Mouse (Mus musculus) forebrain, postnatal 0 days (tissue): Measurements from ENCODE around the gene Prkar2b. TPM values are rescaled to one million over a fixed set of nuclear protein-coding genes. Genes with fewer than 3 reads are reported as not detected.

Source experiments
- ATAC-seq: fragments of 200-750 bp; cut with Nextera tagmentation; 2 replicates; pipeline ENCODE4 v1.8.0; 2017; ENCODE audit warnings: mild to moderate bottlenecking, moderate library complexity
- DNase-seq: peaks from one replicate; pipeline ENCODE4 v3.0.0-alpha.2; 2015
- H3K27ac ChIP-seq: fragments of 300-500 bp; sonication (generic); 2 replicates; pipeline ENCODE4 v1.5.1; 2014; ENCODE audit warnings: low read depth, mild to moderate bottlenecking, antibody characterized with exemption, low read length, moderate library complexity, mixed read lengths
- H3K27me3 ChIP-seq: fragments of 300-500 bp; sonication (generic); 2 replicates; pipeline ENCODE4 v1.6.1; 2014; ENCODE audit warnings: mild to moderate bottlenecking, low read length, mixed read lengths; ENCODE audit not compliant: insufficient read depth
- H3K36me3 ChIP-seq: fragments of 300-500 bp; sonication (generic); 2 replicates; pipeline ENCODE4 v1.6.1; 2014; ENCODE audit warnings: mild to moderate bottlenecking, moderate library complexity; ENCODE audit not compliant: insufficient read depth
- H3K4me1 ChIP-seq: fragments of 300-500 bp; sonication (generic); 2 replicates; pipeline ENCODE4 v1.6.1; 2014; ENCODE audit warnings: antibody characterized with exemption; ENCODE audit not compliant: insufficient read depth
- H3K4me2 ChIP-seq: fragments of 300-500 bp; sonication (generic); 2 replicates; pipeline ENCODE4 v1.6.1; 2014; ENCODE audit warnings: low read depth, mild to moderate bottlenecking, moderate library complexity
- H3K4me3 ChIP-seq: fragments of 300-500 bp; sonication (generic); 2 replicates; pipeline ENCODE4 v1.5.1; 2014; ENCODE audit warnings: low read depth, low read length, mixed read lengths
- H3K9ac ChIP-seq: fragments of 300-500 bp; sonication (generic); 2 replicates; pipeline ENCODE4 v1.6.1; 2014; ENCODE audit warnings: mild to moderate bottlenecking
- H3K9me3 ChIP-seq: fragments of 300-500 bp; sonication (generic); 2 replicates; pipeline ENCODE4 v1.6.1; 2016; ENCODE audit warnings: low read length
- CTCF ChIP-seq: sonication (generic); IDR thresholded peaks from 2 replicates; pipeline ENCODE4 v1.5.1; 2016; ENCODE audit warnings: antibody characterized with exemption, control low read depth, low read depth
- WGBS: fragments of 180-500 bp; shearing (Covaris S2); extraction: QIAGEN DNeasy Blood & Tissue Kit; methylation state at CpG from one replicate; pipeline ENCODE4 v1.1.7; 2014; 5-methylcytosine and 5-hydroxymethylcytosine counted together
- polyA plus RNA-seq: library from polyadenylated mRNA; unstranded; fragments of >200 nt; fragmentation: Nextera tagmentation; extraction: Ambion mirVana; gene quantifications from 2 replicates; pipeline ENCODE4 v1.2.1, GENCODE M21; 2015
- total RNA-seq: library from RNA; depleted of rRNA; stranded (reverse); fragments of >200 nt; gene quantifications from 2 replicates; pipeline ENCODE4 v1.2.3, GENCODE M21; 2014

Prkar2b gene
- total and polyA plus RNA-seq, 2 experiments from 2014 or later = 129 to 215 TPM

DNA sequence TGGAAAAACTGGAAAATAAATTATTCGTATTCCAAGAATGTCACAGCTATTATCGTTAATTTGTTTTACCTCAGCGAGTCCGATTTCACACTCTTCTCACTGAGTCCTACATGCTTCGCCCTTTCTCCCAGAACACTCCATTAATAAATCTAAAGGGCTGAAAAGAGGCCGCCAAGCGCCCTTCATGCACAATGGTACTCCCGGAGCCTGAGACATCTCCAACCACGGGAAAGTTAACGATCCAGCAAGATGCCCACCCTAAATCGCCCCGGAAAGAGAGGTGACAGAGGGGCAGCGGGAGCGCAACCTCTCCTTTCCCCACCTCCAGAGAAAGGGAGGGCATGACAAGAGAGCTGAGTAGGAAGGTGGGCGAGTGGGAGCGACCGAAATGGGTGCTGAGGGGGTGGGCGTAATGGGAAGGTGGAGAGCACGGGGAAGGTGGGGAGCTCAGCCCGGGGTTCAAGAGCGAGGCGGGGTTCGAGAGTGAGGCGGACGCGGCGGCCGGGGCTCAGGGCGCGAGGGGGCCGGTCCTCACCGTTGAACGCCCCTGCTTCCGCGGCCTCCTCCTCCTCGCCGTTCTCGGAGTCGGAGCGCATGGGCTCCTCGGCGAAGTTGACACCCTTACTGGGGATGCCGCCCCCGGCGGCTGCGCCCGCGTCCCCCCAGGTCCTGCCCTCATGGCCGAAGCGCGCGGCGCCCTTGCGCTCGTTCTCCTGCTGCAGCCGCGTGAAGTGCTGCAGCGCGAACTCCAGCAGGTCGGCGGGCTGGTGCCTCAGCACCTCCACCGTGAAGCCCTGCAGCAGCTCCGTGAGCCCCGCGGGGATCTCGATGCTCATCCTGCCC lies 628 bp downstream of the Prkar2b start:
- TF ChIP-seq CTCF = peak; percentile 25; the same call in 1 of the 2 replicates
- Histone ChIP-seq H3K36me3 (no peaks in the 10 kb centered on the region), H3K9me3 (no peaks in the 10 kb centered on the region), H3K9ac (peak overlapping the region; percentile 95), H3K4me1 (peaks cover 10% of the 10 kb centered on the region), H3K4me2 (peak overlapping the region; percentile 68), H3K4me3 (peak overlapping the region; percentile 85), H3K27me3 (no peaks in the 10 kb centered on the region), H3K27ac (peak overlapping the region; percentile 99)
- under 1% methylated on average over 63 of the region's 66 CpGs for WGBS
- DNase-seq (peak; percentile 66), ATAC-seq (peak; percentile 74)

GRCm38 (mm10) chr12:32059707-32060106 lies 1.4 kb downstream of the Prkar2b start:
- Histone ChIP-seq H3K9me3 (no peaks in the 10 kb centered on the region), H3K4me1 (peaks cover 11% of the 10 kb centered on the region), H3K27me3 (no peaks in the 10 kb centered on the region), H3K9ac (peak overlapping the region; percentile 95), H3K27ac (peak overlapping the region; percentile 99), H3K4me2 (peak overlapping the region; percentile 68), H3K4me3 (peak overlapping the region; percentile 85), H3K36me3 (no peaks in the 10 kb centered on the region)
- ATAC-seq = 0 out of 2 replicates have a peak, but pooled peaks have one; percentile 5
- peak; percentile 71 for DNase-seq
- no peak for TF ChIP-seq CTCF
- whole genome bisulfite sequencing = 3% methylated on average over 6 of the region's 6 CpGs

GRCm38 (mm10) chr12:32059135-32059534 lies 2.0 kb downstream of the Prkar2b start:
- no peaks in the 10 kb centered on the region for H3K9me3 ChIP-seq
- TF ChIP-seq CTCF = no peak
- H3K4me1 ChIP-seq = peaks cover 13% of the 10 kb centered on the region
- H3K27ac ChIP-seq = peak overlapping the region; percentile 99
- no peaks in the 10 kb centered on the region for H3K27me3 ChIP-seq
- peak; percentile 47 for DNase-seq
- peak overlapping the region; percentile 95 for H3K9ac ChIP-seq
- H3K36me3 ChIP-seq = no peaks in the 10 kb centered on the region
- H3K4me3 ChIP-seq = peak overlapping the region; percentile 85
- WGBS = 21% methylated on average over 2 of the region's 2 CpGs
- ATAC-seq = no peak
- H3K4me2 ChIP-seq = peak overlapping the region; percentile 68

- H3K36me3 ChIP-seq = no peaks in the 10 kb centered on the region
- no peaks in the 10 kb centered on the region for H3K9me3 ChIP-seq
- peak overlapping the region; percentile 68 for H3K4me2 ChIP-seq
- H3K9ac ChIP-seq = 0 out of 2 replicates have a peak overlapping the region, but pooled peaks have one; percentile 34
- 66% methylated on average over 12 of the region's 12 CpGs for WGBS
- peak overlapping the region; percentile 85 for H3K4me3 ChIP-seq
- H3K4me1 ChIP-seq = peaks cover 13% of the 10 kb centered on the region
- ATAC-seq (no peak), DNase-seq (no peak)
- H3K27ac ChIP-seq = no peak overlapping the region
- no peaks in the 10 kb centered on the region for H3K27me3 ChIP-seq
- TF ChIP-seq CTCF = no peak
These were observed 3.5 kb downstream of the Prkar2b start for GRCm38 (mm10) chr12:32057461-32058199.

DNA sequence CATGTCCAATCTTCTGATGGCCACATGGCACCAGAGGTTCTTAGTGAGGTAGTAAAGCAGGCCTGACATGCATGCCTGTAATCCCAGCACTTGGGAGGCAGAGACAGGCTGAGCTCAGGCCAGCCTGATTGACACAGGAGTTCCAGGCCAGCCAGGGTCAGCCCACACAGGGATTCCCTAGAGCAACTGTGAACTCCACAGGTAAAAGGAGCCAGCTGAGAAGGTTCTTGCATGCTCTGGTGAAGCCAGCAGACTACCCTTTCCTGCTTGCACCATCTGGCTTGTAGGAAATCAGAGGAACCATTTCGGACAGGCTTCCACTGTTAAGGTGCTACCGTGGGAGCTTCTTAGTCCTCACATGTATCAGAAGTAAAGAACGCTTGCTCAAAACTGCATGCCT lies 5.3 kb downstream of the Prkar2b start:
- DNase-seq (no peak), ATAC-seq (no peak)
- Histone ChIP-seq H3K27me3 (no peaks in the 10 kb centered on the region), H3K4me3 (no peak overlapping the region), H3K27ac (no peak overlapping the region), H3K4me1 (peaks cover 10% of the 10 kb centered on the region), H3K36me3 (no peaks in the 10 kb centered on the region), H3K9me3 (no peaks in the 10 kb centered on the region), H3K9ac (no peak overlapping the region), H3K4me2 (no peak overlapping the region)
- 94% methylated on average over 3 of the region's 3 CpGs for WGBS
- TF ChIP-seq CTCF = no peak

GRCm38 (mm10) chr12:32054476-32055166 lies 6.5 kb downstream of the Prkar2b start:
- no peak overlapping the region for H3K4me3 ChIP-seq
- no peak overlapping the region for H3K9ac ChIP-seq
- 66% methylated on average over 9 of the region's 9 CpGs for WGBS
- peaks cover 10% of the 10 kb centered on the region for H3K4me1 ChIP-seq
- TF ChIP-seq CTCF = no peak
- no peaks in the 10 kb centered on the region for H3K27me3 ChIP-seq
- no peak overlapping the region for H3K27ac ChIP-seq
- H3K9me3 ChIP-seq = no peaks in the 10 kb centered on the region
- no peak for ATAC-seq
- H3K4me2 ChIP-seq = 0 out of 2 replicates have a peak overlapping the region, but pooled peaks have one; percentile 9
- H3K36me3 ChIP-seq = no peaks in the 10 kb centered on the region
- DNase-seq = no peak
